Mouse (Mus musculus) cortical plate, adult 2 months (tissue): ENCODE data around the gene Unc79.

Source experiments
- CTCF ChIP-seq: fragments of 200-500 bp; IDR thresholded peaks from 2 replicates; pipeline ENCODE4 v1.5.1; 2011; ENCODE audit warnings: mild to moderate bottlenecking, control low read depth, low read length; ENCODE audit not compliant: insufficient read depth; ENCODE audit errors: extremely low read depth
- POLR2A ChIP-seq: fragments of 200-500 bp; IDR thresholded peaks from 2 replicates; pipeline ENCODE4 v1.6.1; 2011; ENCODE audit warnings: mild to moderate bottlenecking, low read length, control low read depth; ENCODE audit not compliant: insufficient read depth; ENCODE audit errors: extremely low read depth

GRCm38 (mm10) chr12:103215877-103216610 is 267.4 kb downstream of the Unc79 start:
- TF ChIP-seq CTCF (no peak), POLR2A (no peak)
